Mouse (Mus musculus): ENCODE measurements around the gene Bag1. TPM values are rescaled to one million over a fixed set of nuclear protein-coding genes. Genes with fewer than 3 reads are reported as not detected.

Bag1 gene
- polyA plus RNA-seq, 1 experiment from 2014 or later, result 191 TPM

Small RNAs within 50 kb of the gene (microRNA-seq; reads per million reads assigned to microRNA genes)
- gene Mir3094, result 2.3 reads per million, percentile 3 among the genes with 10 or more reads in this experiment

Other genes with a start within 250 kb of the Bag1 start
- gene Aptx, start 245.1 kb downstream of the Bag1 start, polyA plus RNA-seq (2015; fragmentation: Nextera tagmentation; extraction: Ambion mirVana), result 41.4 and 44.8 TPM in 2 replicates
- 625 and 673 TPM in 2 replicates for gene Dnaja1, start 226.1 kb downstream of the Bag1 start, polyA plus RNA-seq (2015; fragmentation: Nextera tagmentation; extraction: Ambion mirVana)
- 119 and 120 TPM in 2 replicates for gene Smu1, start 190.4 kb downstream of the Bag1 start, polyA plus RNA-seq (2015; fragmentation: Nextera tagmentation; extraction: Ambion mirVana)
- 6.6 and 9.3 TPM in 2 replicates for gene B4galt1, start 94.3 kb downstream of the Bag1 start, polyA plus RNA-seq (2015; fragmentation: Nextera tagmentation; extraction: Ambion mirVana)
- not detected in 2 replicates for gene Spink4, start 28.2 kb downstream of the Bag1 start, polyA plus RNA-seq (2015; fragmentation: Nextera tagmentation; extraction: Ambion mirVana)
- gene Chmp5, start 113 bp upstream of the Bag1 start, polyA plus RNA-seq (2015; fragmentation: Nextera tagmentation; extraction: Ambion mirVana), result 147 TPM in 2 replicates
- 87.5 and 102 TPM in 2 replicates for gene Nfx1, start 22.6 kb upstream of the Bag1 start, polyA plus RNA-seq (2015; fragmentation: Nextera tagmentation; extraction: Ambion mirVana)
- gene Aqp7, start 99.8 kb upstream of the Bag1 start, polyA plus RNA-seq (2015; fragmentation: Nextera tagmentation; extraction: Ambion mirVana), result 0.07 TPM in 1 of 2 replicates, not detected in the other
- gene Aqp3, start 149.9 kb upstream of the Bag1 start, polyA plus RNA-seq (2015; fragmentation: Nextera tagmentation; extraction: Ambion mirVana), result 0.16 TPM in 1 of 2 replicates, not detected in the other
- gene Nol6, start 176.2 kb upstream of the Bag1 start, polyA plus RNA-seq (2015; fragmentation: Nextera tagmentation; extraction: Ambion mirVana), result 37.1 and 47.9 TPM in 2 replicates
- 42.7 and 54.3 TPM in 2 replicates for gene Ube2r2, start 187.4 kb upstream of the Bag1 start, polyA plus RNA-seq (2015; fragmentation: Nextera tagmentation; extraction: Ambion mirVana)